Mouse (Mus musculus): ENCODE results near the gene Cdkn2c. TPM values are rescaled to one million over a fixed set of nuclear protein-coding genes. Genes with fewer than 3 reads are reported as not detected.

Gene Cdkn2c
- polyA plus RNA-seq, 1 experiment from 2014 or later = 18.5 TPM

- Histone ChIP-seq H3K27ac (ENCODE audit: low read length) (no peak overlapping the region), H3K4me2 (ENCODE audit: low read depth, low read length) (no peak overlapping the region), H3K4me1 (ENCODE audit: control insufficient read depth, insufficient read depth, low read length) (peaks cover 21% of the 10 kb centered on the region), H3K9me3 (replicated peaks; ENCODE audit: control insufficient read depth, low read length) (no peaks in the 10 kb centered on the region), H3K27me3 (ENCODE audit: control insufficient read depth, insufficient read depth, low read length) (peaks cover 32% of the 10 kb centered on the region), H3K9ac (ENCODE audit: low read length) (no peak overlapping the region), H3K4me3 (ENCODE audit: low read length) (no peak overlapping the region), H3K36me3 (ENCODE audit: control insufficient read depth, insufficient read depth) (no peaks in the 10 kb centered on the region)
- no peak for ATAC-seq (replicated peaks; ENCODE audit: extremely low read depth, insufficient read depth, low FRiP score)
- WGBS = 83% methylated on average over 3 of the region's 3 CpGs
These were observed 6.4 kb downstream of the Cdkn2c start for GRCm38 (mm10) chr4:109660568-109660967.

- H3K27ac ChIP-seq (ENCODE audit: low read length) = no peak overlapping the region
- peaks cover 17% of the 10 kb centered on the region for H3K4me1 ChIP-seq (ENCODE audit: control insufficient read depth, insufficient read depth, low read length)
- no peak overlapping the region for H3K4me2 ChIP-seq (ENCODE audit: low read depth, low read length)
- peaks cover 36% of the 10 kb centered on the region for H3K27me3 ChIP-seq (ENCODE audit: control insufficient read depth, insufficient read depth, low read length)
- H3K9me3 ChIP-seq (replicated peaks; ENCODE audit: control insufficient read depth, low read length) = no peaks in the 10 kb centered on the region
- 73% methylated on average over 2 of the region's 2 CpGs for WGBS
- H3K9ac ChIP-seq (ENCODE audit: low read length) = no peak overlapping the region
- no peak overlapping the region for H3K4me3 ChIP-seq (ENCODE audit: low read length)
- no peak for ATAC-seq (replicated peaks; ENCODE audit: extremely low read depth, insufficient read depth, low FRiP score)
- H3K36me3 ChIP-seq (ENCODE audit: control insufficient read depth, insufficient read depth) = no peaks in the 10 kb centered on the region
These were observed 7.4 kb downstream of the Cdkn2c start for GRCm38 (mm10) chr4:109659571-109659970.

GRCm38 (mm10) chr4:109658826-109659225 is 8.2 kb downstream of the Cdkn2c start:
- no peak overlapping the region for H3K9ac ChIP-seq (ENCODE audit: low read length)
- H3K4me1 ChIP-seq (ENCODE audit: control insufficient read depth, insufficient read depth, low read length) = peaks cover 12% of the 10 kb centered on the region
- ATAC-seq (replicated peaks; ENCODE audit: extremely low read depth, insufficient read depth, low FRiP score) = no peak
- no peak overlapping the region for H3K27ac ChIP-seq (ENCODE audit: low read length)
- H3K4me2 ChIP-seq (ENCODE audit: low read depth, low read length) = no peak overlapping the region
- H3K4me3 ChIP-seq (ENCODE audit: low read length) = no peak overlapping the region
- WGBS = 29% methylated on average over 8 of the region's 8 CpGs
- H3K36me3 ChIP-seq (ENCODE audit: control insufficient read depth, insufficient read depth) = no peaks in the 10 kb centered on the region
- no peaks in the 10 kb centered on the region for H3K9me3 ChIP-seq (replicated peaks; ENCODE audit: control insufficient read depth, low read length)
- H3K27me3 ChIP-seq (ENCODE audit: control insufficient read depth, insufficient read depth, low read length) = peaks cover 36% of the 10 kb centered on the region

GRCm38 (mm10) chr4:109657851-109658500 is 9.0 kb downstream of the Cdkn2c start:
- no peak for ATAC-seq (replicated peaks; ENCODE audit: extremely low read depth, insufficient read depth, low FRiP score)
- peaks cover 12% of the 10 kb centered on the region for H3K4me1 ChIP-seq (ENCODE audit: control insufficient read depth, insufficient read depth, low read length)
- 4% methylated on average over 20 of the region's 20 CpGs for WGBS
- no peak overlapping the region for H3K27ac ChIP-seq (ENCODE audit: low read length)
- peak overlapping the region; percentile 71 for H3K4me3 ChIP-seq (ENCODE audit: low read length)
- peaks cover 36% of the 10 kb centered on the region for H3K27me3 ChIP-seq (ENCODE audit: control insufficient read depth, insufficient read depth, low read length)
- H3K4me2 ChIP-seq (ENCODE audit: low read depth, low read length) = peak overlapping the region; percentile 98
- no peaks in the 10 kb centered on the region for H3K36me3 ChIP-seq (ENCODE audit: control insufficient read depth, insufficient read depth)
- no peaks in the 10 kb centered on the region for H3K9me3 ChIP-seq (replicated peaks; ENCODE audit: control insufficient read depth, low read length)
- H3K9ac ChIP-seq (ENCODE audit: low read length) = peak overlapping the region; percentile 76

GRCm38 (mm10) chr4:109657021-109657850 is 9.8 kb downstream of the Cdkn2c start:
- WGBS = 1% methylated on average over 53 of the region's 53 CpGs
- Histone ChIP-seq H3K9ac (ENCODE audit: low read length) (peak overlapping the region; percentile 76), H3K4me3 (ENCODE audit: low read length) (peak overlapping the region; percentile 71), H3K27ac (ENCODE audit: low read length) (no peak overlapping the region), H3K4me1 (ENCODE audit: control insufficient read depth, insufficient read depth, low read length) (peaks cover 12% of the 10 kb centered on the region), H3K27me3 (ENCODE audit: control insufficient read depth, insufficient read depth, low read length) (peaks cover 34% of the 10 kb centered on the region), H3K4me2 (ENCODE audit: low read depth, low read length) (peak overlapping the region; percentile 98), H3K9me3 (replicated peaks; ENCODE audit: control insufficient read depth, low read length) (no peaks in the 10 kb centered on the region), H3K36me3 (ENCODE audit: control insufficient read depth, insufficient read depth) (no peaks in the 10 kb centered on the region)
- peak; percentile 75 for ATAC-seq (replicated peaks; ENCODE audit: extremely low read depth, insufficient read depth, low FRiP score)

- Histone ChIP-seq H3K27ac (ENCODE audit: low read length) (no peak overlapping the region), H3K36me3 (ENCODE audit: control insufficient read depth, insufficient read depth) (no peaks in the 10 kb centered on the region), H3K27me3 (ENCODE audit: control insufficient read depth, insufficient read depth, low read length) (peaks cover 32% of the 10 kb centered on the region), H3K4me3 (ENCODE audit: low read length) (no peak overlapping the region), H3K4me2 (ENCODE audit: low read depth, low read length) (peak overlapping the region; percentile 98; the same call in 1 of the 2 replicates), H3K4me1 (ENCODE audit: control insufficient read depth, insufficient read depth, low read length) (peaks cover 12% of the 10 kb centered on the region), H3K9me3 (replicated peaks; ENCODE audit: control insufficient read depth, low read length) (no peaks in the 10 kb centered on the region), H3K9ac (ENCODE audit: low read length) (no peak overlapping the region)
- WGBS = 52% methylated on average over 4 of the region's 4 CpGs
- ATAC-seq (replicated peaks; ENCODE audit: extremely low read depth, insufficient read depth, low FRiP score) = no peak
These were observed 10.7 kb downstream of the Cdkn2c start for GRCm38 (mm10) chr4:109656301-109656700.

GRCm38 (mm10) chr4:109655738-109656137 is 11.3 kb downstream of the Cdkn2c start:
- H3K4me2 ChIP-seq (ENCODE audit: low read depth, low read length) = no peak overlapping the region
- peaks cover 29% of the 10 kb centered on the region for H3K27me3 ChIP-seq (ENCODE audit: control insufficient read depth, insufficient read depth, low read length)
- no peaks in the 10 kb centered on the region for H3K36me3 ChIP-seq (ENCODE audit: control insufficient read depth, insufficient read depth)
- no peak overlapping the region for H3K27ac ChIP-seq (ENCODE audit: low read length)
- H3K9me3 ChIP-seq (replicated peaks; ENCODE audit: control insufficient read depth, low read length) = no peaks in the 10 kb centered on the region
- 68% methylated on average over 2 of the region's 2 CpGs for WGBS
- ATAC-seq (replicated peaks; ENCODE audit: extremely low read depth, insufficient read depth, low FRiP score) = no peak
- no peak overlapping the region for H3K9ac ChIP-seq (ENCODE audit: low read length)
- H3K4me1 ChIP-seq (ENCODE audit: control insufficient read depth, insufficient read depth, low read length) = peaks cover 12% of the 10 kb centered on the region
- H3K4me3 ChIP-seq (ENCODE audit: low read length) = no peak overlapping the region

- no peaks in the 10 kb centered on the region for H3K9me3 ChIP-seq (replicated peaks; ENCODE audit: control insufficient read depth, low read length)
- WGBS = 75% methylated on average over 2 of the region's 2 CpGs
- H3K36me3 ChIP-seq (ENCODE audit: control insufficient read depth, insufficient read depth) = no peaks in the 10 kb centered on the region
- ATAC-seq (replicated peaks; ENCODE audit: extremely low read depth, insufficient read depth, low FRiP score) = no peak
- no peak overlapping the region for H3K4me3 ChIP-seq (ENCODE audit: low read length)
- peaks cover 12% of the 10 kb centered on the region for H3K4me1 ChIP-seq (ENCODE audit: control insufficient read depth, insufficient read depth, low read length)
- no peak overlapping the region for H3K27ac ChIP-seq (ENCODE audit: low read length)
- H3K9ac ChIP-seq (ENCODE audit: low read length) = no peak overlapping the region
- no peak overlapping the region for H3K4me2 ChIP-seq (ENCODE audit: low read depth, low read length)
- H3K27me3 ChIP-seq (ENCODE audit: control insufficient read depth, insufficient read depth, low read length) = peaks cover 22% of the 10 kb centered on the region
These were observed 12.3 kb downstream of the Cdkn2c start for GRCm38 (mm10) chr4:109654701-109655100.

GRCm38 (mm10) chr4:109653251-109653650 is 13.7 kb downstream of the Cdkn2c start:
- ATAC-seq (replicated peaks; ENCODE audit: extremely low read depth, insufficient read depth, low FRiP score) = no peak
- Histone ChIP-seq H3K27ac (ENCODE audit: low read length) (no peak overlapping the region), H3K9me3 (replicated peaks; ENCODE audit: control insufficient read depth, low read length) (no peaks in the 10 kb centered on the region), H3K9ac (ENCODE audit: low read length) (no peak overlapping the region), H3K36me3 (ENCODE audit: control insufficient read depth, insufficient read depth) (no peaks in the 10 kb centered on the region), H3K4me1 (ENCODE audit: control insufficient read depth, insufficient read depth, low read length) (peaks cover 12% of the 10 kb centered on the region), H3K27me3 (ENCODE audit: control insufficient read depth, insufficient read depth, low read length) (peaks cover 15% of the 10 kb centered on the region), H3K4me2 (ENCODE audit: low read depth, low read length) (no peak overlapping the region), H3K4me3 (ENCODE audit: low read length) (no peak overlapping the region)
